Mouse (Mus musculus) embryonic facial prominence, embryonic 15.5 days (tissue): ENCODE data around the gene Pip4k2b. TPM values are rescaled to one million over a fixed set of nuclear protein-coding genes. Genes with fewer than 3 reads are reported as not detected.

Experiments
- ATAC-seq: fragments of 200-750 bp; cut with Nextera tagmentation; 2 replicates; pipeline ENCODE4 v1.8.0; 2017; ENCODE audit warnings: low read depth, moderate TSS enrichment; ENCODE audit not compliant: insufficient number of reproducible peaks, low FRiP score, low TSS enrichment
- H3K27ac ChIP-seq: fragments of 300-500 bp; sonication (generic); replicated peaks from 2 replicates; pipeline ENCODE4 v1.5.1; 2015; ENCODE audit warnings: mild to moderate bottlenecking, inconsistent platforms
- H3K27me3 ChIP-seq: fragments of 300-500 bp; sonication (generic); 2 replicates; pipeline ENCODE4 v1.6.1; 2015; ENCODE audit warnings: inconsistent platforms
- H3K36me3 ChIP-seq: fragments of 300-500 bp; sonication (generic); 2 replicates; pipeline ENCODE4 v1.6.1; 2015; ENCODE audit warnings: mild to moderate bottlenecking, inconsistent platforms
- H3K4me1 ChIP-seq: fragments of 300-500 bp; sonication (generic); 2 replicates; pipeline ENCODE4 v1.6.1; 2015; ENCODE audit warnings: inconsistent platforms
- H3K4me2 ChIP-seq: fragments of 300-500 bp; sonication (generic); replicated peaks from 2 replicates; pipeline ENCODE4 v1.6.1; 2015; ENCODE audit warnings: mild to moderate bottlenecking, inconsistent platforms
- H3K4me3 ChIP-seq: fragments of 300-500 bp; sonication (generic); replicated peaks from 2 replicates; pipeline ENCODE4 v1.5.1; 2015; ENCODE audit warnings: mild to moderate bottlenecking, inconsistent platforms
- H3K9ac ChIP-seq: fragments of 300-500 bp; sonication (generic); 2 replicates; pipeline ENCODE4 v1.6.1; 2015; ENCODE audit warnings: inconsistent platforms
- H3K9me3 ChIP-seq: fragments of 300-500 bp; sonication (generic); replicated peaks from 2 replicates; pipeline ENCODE4 v1.6.1; 2016; ENCODE audit warnings: inconsistent platforms
- WGBS: fragments of 180-500 bp; shearing (Covaris S2); methylation state at CpG from one replicate; pipeline ENCODE4 v1.1.7; 2015; 5-methylcytosine and 5-hydroxymethylcytosine counted together
- polyA plus RNA-seq: library from polyadenylated mRNA; unstranded; fragments of >200 nt; fragmentation: Nextera tagmentation; extraction: Ambion mirVana; gene quantifications from 2 replicates; pipeline ENCODE4 v1.2.1, GENCODE M21; 2015

Pip4k2b gene
- polyA plus RNA-seq, 1 experiment from 2014 or later: 1.7 TPM

GRCm38 (mm10) chr11:97733689-97734088, 10.8 kb downstream of the Pip4k2b start:
- Histone ChIP-seq H3K27ac (peak overlapping the region; percentile 6; the same call in 1 of the 2 replicates), H3K9ac (no peak overlapping the region)
- 16% methylated on average over 10 of the region's 10 CpGs for WGBS

DNA sequence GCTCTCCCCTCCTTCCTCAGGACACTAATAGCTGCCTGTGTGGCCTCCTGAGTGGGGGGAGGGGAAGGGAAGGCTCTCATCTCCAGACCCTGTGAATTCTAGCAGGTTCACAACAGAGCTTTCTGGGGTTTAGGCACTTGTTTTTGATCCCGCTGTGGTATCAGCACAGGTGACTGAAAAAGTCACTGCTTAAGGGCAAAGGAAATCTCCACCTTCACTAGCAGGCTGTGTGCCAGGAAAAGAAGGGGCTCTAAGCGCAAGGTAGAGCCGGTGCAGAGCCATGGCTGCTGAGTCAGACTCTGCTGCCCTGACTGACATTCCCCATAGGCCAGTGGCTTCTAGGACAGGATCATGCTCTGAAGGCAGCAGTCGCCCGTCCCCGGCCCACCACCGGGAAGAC, 15.8 kb downstream of the Pip4k2b start:
- Histone ChIP-seq H3K36me3 (peaks cover 83% of the 10 kb centered on the region), H3K4me1 (peaks cover 6% of the 10 kb centered on the region), H3K9me3 (no peaks in the 10 kb centered on the region), H3K27ac (no peak overlapping the region), H3K4me2 (no peak overlapping the region), H3K9ac (no peak overlapping the region), H3K4me3 (no peak overlapping the region), H3K27me3 (no peaks in the 10 kb centered on the region)
- no peak for ATAC-seq
- WGBS: 64% methylated on average over 7 of the region's 7 CpGs

More at GRCm38 (mm10) chr11:97733689-97734088, 10.8 kb downstream of the Pip4k2b start:
- no peak overlapping the region for H3K4me2 ChIP-seq
- peaks cover 23% of the 10 kb centered on the region for H3K4me1 ChIP-seq
- H3K4me3 ChIP-seq: no peak overlapping the region
- no peaks in the 10 kb centered on the region for H3K9me3 ChIP-seq
- ATAC-seq: no peak
- no peaks in the 10 kb centered on the region for H3K27me3 ChIP-seq
- peaks cover 38% of the 10 kb centered on the region for H3K36me3 ChIP-seq

DNA sequence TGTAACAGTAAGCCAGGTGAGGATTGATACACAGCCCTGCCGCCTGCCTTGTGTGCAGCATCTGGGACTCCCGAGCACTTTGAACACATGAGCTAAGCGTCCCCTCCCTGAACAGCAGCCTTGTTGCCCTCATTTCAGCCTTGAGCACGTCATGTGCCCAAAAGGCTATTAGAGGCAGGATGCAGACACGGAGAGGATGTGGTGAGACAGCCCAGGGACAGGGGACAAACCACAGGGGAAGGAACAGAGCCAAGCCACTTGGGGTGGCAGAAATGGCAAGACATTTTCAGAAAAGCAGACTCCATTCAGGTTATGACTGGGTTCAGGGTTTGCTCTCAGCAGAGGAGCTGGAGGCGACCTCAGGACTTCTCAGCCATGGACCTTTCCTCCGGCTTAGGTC, 16.2 kb downstream of the Pip4k2b start:
- H3K36me3 ChIP-seq: peaks cover 87% of the 10 kb centered on the region
- WGBS: 64% methylated on average over 7 of the region's 7 CpGs

DNA sequence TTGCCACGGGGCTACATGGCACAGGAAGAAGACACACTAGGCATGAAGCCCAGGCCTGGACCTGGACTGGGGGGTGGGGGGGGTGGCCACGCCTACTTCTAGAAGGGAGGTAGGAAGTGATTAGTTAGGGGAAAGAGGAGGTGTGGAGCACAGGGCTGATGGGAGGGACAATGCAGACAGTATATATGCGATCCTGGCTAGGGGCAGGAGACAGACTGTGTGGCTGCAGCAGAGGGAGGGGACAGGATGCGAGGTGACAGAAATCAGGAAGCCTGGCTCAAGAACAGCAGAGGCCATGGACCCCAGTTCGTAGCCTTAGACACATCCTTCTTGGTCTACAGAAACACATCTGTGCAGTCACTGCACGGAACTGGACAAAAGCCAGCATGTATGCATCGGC, 20.8 kb downstream of the Pip4k2b start:
- Histone ChIP-seq H3K27me3 (no peaks in the 10 kb centered on the region), H3K9me3 (no peaks in the 10 kb centered on the region), H3K36me3 (peaks cover 98% of the 10 kb centered on the region), H3K9ac (no peak overlapping the region), H3K4me1 (0 out of 2 replicates have a peak, but pooled peaks cover 2% of the 10 kb centered on the region), H3K4me3 (no peak overlapping the region), H3K27ac (no peak overlapping the region), H3K4me2 (no peak overlapping the region)
- ATAC-seq: no peak
- WGBS: 80% methylated on average over 7 of the region's 7 CpGs

More for the DNA sequence above, 16.2 kb downstream of the Pip4k2b start:
- no peaks in the 10 kb centered on the region for H3K27me3 ChIP-seq
- no peaks in the 10 kb centered on the region for H3K9me3 ChIP-seq
- H3K27ac ChIP-seq: no peak overlapping the region
- no peak for ATAC-seq
- 0 out of 2 replicates have a peak, but pooled peaks cover 2% of the 10 kb centered on the region for H3K4me1 ChIP-seq
- H3K4me3 ChIP-seq: no peak overlapping the region
- no peak overlapping the region for H3K9ac ChIP-seq
- H3K4me2 ChIP-seq: no peak overlapping the region

DNA sequence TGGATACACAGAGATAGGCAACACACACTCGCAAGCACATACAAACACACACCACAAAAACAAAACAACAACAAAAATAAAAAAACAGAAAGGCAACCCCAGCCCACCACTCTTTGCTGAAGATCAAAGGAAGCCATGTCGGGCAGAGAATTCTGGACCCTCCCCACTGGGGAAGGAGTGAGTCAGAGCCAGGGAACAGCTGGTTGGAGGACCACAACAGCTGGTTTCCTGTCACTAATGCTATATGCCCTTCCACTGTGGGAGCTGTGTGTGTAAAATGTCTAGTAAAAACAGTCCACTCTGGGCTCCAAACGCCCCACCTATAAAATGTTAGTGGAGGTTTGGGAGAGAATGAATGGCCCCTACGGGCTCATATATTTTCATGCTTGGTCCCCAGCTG, 23.2 kb downstream of the Pip4k2b start:
- no peak overlapping the region for H3K4me3 ChIP-seq
- no peak overlapping the region for H3K27ac ChIP-seq
- H3K36me3 ChIP-seq: peaks cover 93% of the 10 kb centered on the region
- ATAC-seq: no peak
- no peak overlapping the region for H3K9ac ChIP-seq
- no peaks in the 10 kb centered on the region for H3K9me3 ChIP-seq
- H3K27me3 ChIP-seq: no peaks in the 10 kb centered on the region
- WGBS: 88% methylated on average over 4 of the region's 4 CpGs
- 0 out of 2 replicates have a peak, but pooled peaks cover 2% of the 10 kb centered on the region for H3K4me1 ChIP-seq
- no peak overlapping the region for H3K4me2 ChIP-seq

GRCm38 (mm10) chr11:97719041-97719440, 25.5 kb downstream of the Pip4k2b start:
- Histone ChIP-seq H3K4me3 (no peak overlapping the region), H3K27me3 (no peaks in the 10 kb centered on the region), H3K27ac (no peak overlapping the region), H3K4me2 (no peak overlapping the region), H3K36me3 (peaks cover 79% of the 10 kb centered on the region), H3K4me1 (0 out of 2 replicates have a peak, but pooled peaks cover 2% of the 10 kb centered on the region), H3K9ac (no peak overlapping the region), H3K9me3 (no peaks in the 10 kb centered on the region)
- ATAC-seq: no peak
- WGBS: 90% methylated on average over 4 of the region's 4 CpGs

DNA sequence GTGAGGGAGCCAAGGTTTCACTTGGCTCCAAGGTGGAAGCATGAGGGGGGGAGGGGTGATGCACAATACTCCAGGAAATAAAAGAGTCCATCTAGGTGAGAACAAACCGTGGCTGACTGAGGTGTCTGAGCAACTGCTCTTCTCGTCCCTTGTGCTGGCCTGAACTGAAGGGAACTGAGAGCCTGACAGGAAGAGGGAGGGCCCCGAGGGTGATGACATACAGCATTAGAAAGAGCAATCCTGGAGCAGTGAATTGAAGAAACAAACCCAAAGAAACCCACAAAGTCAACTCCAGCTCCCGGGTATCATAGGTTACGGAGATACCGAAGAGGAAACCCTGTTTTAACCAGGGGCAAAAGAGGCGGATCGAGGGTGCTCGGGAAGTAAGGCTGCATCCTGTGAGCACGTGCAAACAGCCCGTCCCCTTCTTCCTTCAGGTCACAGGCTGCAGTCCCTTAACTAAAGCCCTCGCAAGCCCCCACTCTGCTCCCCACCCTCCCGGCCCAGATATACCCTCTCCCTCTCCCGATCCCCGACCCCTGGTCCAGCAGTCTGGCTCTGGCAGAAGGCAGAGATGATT, 26.1 kb downstream of the Pip4k2b start:
- Histone ChIP-seq H3K27ac (no peak overlapping the region), H3K9me3 (no peaks in the 10 kb centered on the region), H3K27me3 (no peaks in the 10 kb centered on the region), H3K9ac (no peak overlapping the region), H3K4me1 (0 out of 2 replicates have a peak, but pooled peaks cover 2% of the 10 kb centered on the region), H3K4me2 (no peak overlapping the region), H3K36me3 (peaks cover 79% of the 10 kb centered on the region), H3K4me3 (no peak overlapping the region)
- 80% methylated on average over 15 of the region's 15 CpGs for WGBS
- no peak for ATAC-seq

- WGBS: 86% methylated on average over 26 of the region's 26 CpGs
These were observed 26.9 kb downstream of the Pip4k2b start for GRCm38 (mm10) chr11:97717369-97718280.

DNA sequence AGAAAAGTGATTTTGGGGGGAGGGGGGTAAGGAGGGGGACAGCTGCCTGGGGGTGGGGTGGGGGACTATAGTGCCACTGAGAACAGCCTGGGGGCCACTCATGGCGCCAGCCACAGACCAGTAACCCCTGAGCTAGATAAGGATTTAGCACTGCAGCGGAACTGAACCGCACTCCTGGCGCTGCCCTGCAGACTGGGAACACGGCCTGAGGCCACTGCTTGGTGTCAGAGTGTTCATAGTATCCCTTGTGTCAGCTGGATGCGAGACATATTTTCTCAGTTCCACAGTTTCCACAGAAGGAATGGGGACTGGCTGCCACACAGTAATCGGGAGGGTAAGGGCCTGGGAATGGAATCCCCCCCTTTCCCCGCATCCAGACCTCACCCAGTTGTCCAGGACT, 28.5 kb downstream of the Pip4k2b start:
- ATAC-seq: no peak
- Histone ChIP-seq H3K27me3 (no peaks in the 10 kb centered on the region), H3K36me3 (peaks cover 77% of the 10 kb centered on the region), H3K4me3 (no peak overlapping the region), H3K9ac (no peak overlapping the region), H3K4me1 (0 out of 2 replicates have a peak, but pooled peaks cover 2% of the 10 kb centered on the region), H3K9me3 (no peaks in the 10 kb centered on the region), H3K27ac (no peak overlapping the region), H3K4me2 (no peak overlapping the region)
- 85% methylated on average over 8 of the region's 8 CpGs for WGBS

More at GRCm38 (mm10) chr11:97717369-97718280, 26.9 kb downstream of the Pip4k2b start:
- Histone ChIP-seq H3K4me1 (0 out of 2 replicates have a peak, but pooled peaks cover 2% of the 10 kb centered on the region), H3K27ac (no peak overlapping the region), H3K4me3 (no peak overlapping the region), H3K9me3 (no peaks in the 10 kb centered on the region), H3K27me3 (no peaks in the 10 kb centered on the region), H3K9ac (no peak overlapping the region), H3K4me2 (no peak overlapping the region), H3K36me3 (peaks cover 78% of the 10 kb centered on the region)
- no peak for ATAC-seq

DNA sequence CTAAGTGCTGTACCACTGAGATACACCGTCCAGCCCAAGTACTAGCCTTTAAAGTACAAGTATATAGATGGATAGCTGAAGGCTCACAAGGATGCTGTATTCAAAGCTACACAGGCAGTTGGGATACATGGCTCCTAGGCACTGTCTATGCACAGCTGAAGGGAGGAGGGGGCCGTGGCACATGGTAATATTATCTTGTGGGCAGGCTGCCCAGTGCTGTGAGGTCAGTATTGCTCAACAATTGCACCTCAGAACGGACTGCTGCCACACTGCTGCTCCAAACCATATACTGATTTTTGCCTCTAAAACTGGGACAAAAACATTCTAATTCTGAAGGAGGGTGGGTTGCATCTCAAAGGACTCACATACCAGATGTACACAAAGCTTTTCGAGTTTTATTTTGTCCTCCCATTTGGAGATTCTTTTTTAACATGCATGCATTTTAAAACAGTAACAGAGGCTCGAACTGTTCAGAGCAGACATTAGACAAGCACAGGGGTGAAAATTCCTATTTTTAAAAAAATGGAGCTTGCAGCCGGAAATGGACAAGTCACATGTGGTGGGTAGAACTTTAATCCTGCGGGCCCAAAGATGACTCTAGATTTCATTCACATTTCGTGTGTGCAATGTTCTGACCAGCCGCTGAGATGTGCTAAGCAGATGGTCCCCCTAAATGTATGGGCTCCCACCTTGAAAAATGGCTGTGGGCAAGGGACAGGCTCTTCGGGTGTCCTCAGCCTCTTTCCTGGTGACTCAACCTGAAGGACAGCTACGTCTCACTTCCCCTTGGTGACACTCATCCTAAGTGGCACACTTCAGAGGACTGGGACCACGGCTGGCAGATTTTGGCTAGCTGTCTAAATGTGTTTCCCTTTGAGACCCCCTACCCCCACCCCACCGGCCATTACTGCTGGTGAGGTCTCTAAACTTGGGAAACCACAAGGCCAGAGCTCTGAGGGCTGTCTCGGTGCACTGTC, 29.4 kb downstream of the Pip4k2b start:
- ATAC-seq: no peak
- Histone ChIP-seq H3K9me3 (no peaks in the 10 kb centered on the region), H3K9ac (no peak overlapping the region), H3K36me3 (peaks cover 68% of the 10 kb centered on the region), H3K27me3 (no peaks in the 10 kb centered on the region), H3K27ac (no peak overlapping the region; the same call in 1 of the 2 replicates), H3K4me3 (no peak overlapping the region), H3K4me2 (no peak overlapping the region), H3K4me1 (0 out of 2 replicates have a peak, but pooled peaks cover 2% of the 10 kb centered on the region)
- 80% methylated on average over 14 of the region's 14 CpGs for WGBS
